Mouse (Mus musculus) myocyte (in vitro differentiated cells): ENCODE measurements around the gene B9d1. TPM values are rescaled to one million over a fixed set of nuclear protein-coding genes. Genes with fewer than 3 reads are reported as not detected.

Experiments used
- H3K27me3 ChIP-seq: one replicate; pipeline ENCODE4 v1.6.1; 2011; ENCODE audit not compliant: control insufficient read depth, insufficient read depth, insufficient read length
- H3K36me3 ChIP-seq: one replicate; pipeline ENCODE4 v1.6.1; 2011; ENCODE audit not compliant: control insufficient read depth, insufficient read depth
- H3K4me2 ChIP-seq: one replicate; pipeline ENCODE4 v1.6.1; 2011; ENCODE audit warnings: low read depth, control low read depth
- H3K4me3 ChIP-seq: one replicate; pipeline ENCODE4 v1.5.1; 2011; ENCODE audit warnings: mild to moderate bottlenecking, control low read depth, moderate library complexity
- H3K79me2 ChIP-seq: one replicate; pipeline ENCODE4 v1.6.1; 2011; ENCODE audit not compliant: control insufficient read depth, insufficient read depth
- H3ac ChIP-seq: one replicate; pipeline ENCODE4 v1.6.1; 2011; ENCODE audit not compliant: control insufficient read depth, insufficient read length
- CEBPB ChIP-seq: IDR thresholded peaks from 2 replicates; pipeline ENCODE4 v1.6.1; 2011; ENCODE audit warnings: mild to moderate bottlenecking, moderate library complexity; ENCODE audit not compliant: poor library complexity, insufficient read depth, severe bottlenecking
- E2F4 ChIP-seq: IDR thresholded peaks from one replicate; pipeline ENCODE4 v1.6.1; 2011; ENCODE audit warnings: mild to moderate bottlenecking, control low read depth, moderate library complexity; ENCODE audit not compliant: insufficient read depth
- MAX ChIP-seq: IDR thresholded peaks from one replicate; pipeline ENCODE4 v1.6.1; 2011; ENCODE audit warnings: low read depth, mild to moderate bottlenecking, control low read depth
- MYOD1 ChIP-seq, 3 experiments: IDR thresholded peaks; one replicate each; pipeline ENCODE4 v1.6.1; 2011; ENCODE audit warnings: control low read depth in 2 of 3, low read depth in 2 of 3, mild to moderate bottlenecking in 2 of 3, moderate library complexity in 1 of 3; ENCODE audit not compliant: insufficient read length in 2 of 3, control insufficient read depth in 1 of 3
- MYOG ChIP-seq, 3 experiments: IDR thresholded peaks; one replicate each; pipeline ENCODE4 v1.6.1; 2011; ENCODE audit warnings: control low read depth in 2 of 3, low read depth in 2 of 3, mild to moderate bottlenecking in 2 of 3; ENCODE audit not compliant: insufficient read length in 2 of 3, control insufficient read depth in 1 of 3, insufficient read depth in 1 of 3
- POLR2A ChIP-seq: IDR thresholded peaks from one replicate; pipeline ENCODE4 v1.6.1; 2011; ENCODE audit warnings: low read depth, mild to moderate bottlenecking, control low read depth, moderate library complexity; ENCODE audit not compliant: insufficient read length
- POLR2AphosphoS2 ChIP-seq: IDR thresholded peaks from one replicate; pipeline ENCODE4 v1.6.1; 2011; ENCODE audit warnings: low read depth, control low read depth; ENCODE audit not compliant: insufficient read length
- REST ChIP-seq: IDR thresholded peaks from one replicate; pipeline ENCODE4 v1.6.1; 2011; ENCODE audit warnings: mild to moderate bottlenecking, control low read depth, moderate library complexity; ENCODE audit not compliant: insufficient read depth, insufficient read length
- SRF ChIP-seq: IDR thresholded peaks from one replicate; pipeline ENCODE4 v1.6.1; 2011; ENCODE audit warnings: low read depth; ENCODE audit not compliant: control insufficient read depth, insufficient read length
- TCF12 ChIP-seq: IDR thresholded peaks from one replicate; pipeline ENCODE4 v1.6.1; 2011; ENCODE audit warnings: mild to moderate bottlenecking, control low read depth; ENCODE audit not compliant: poor library complexity, insufficient read depth, severe bottlenecking
- TCF3 ChIP-seq: IDR thresholded peaks from one replicate; pipeline ENCODE4 v1.6.1; 2011; ENCODE audit warnings: low read depth, control low read depth; ENCODE audit not compliant: insufficient read length
- USF1 ChIP-seq: IDR thresholded peaks from one replicate; pipeline ENCODE4 v1.6.1; 2011; ENCODE audit warnings: low read depth, mild to moderate bottlenecking, control low read depth, moderate library complexity
- polyA plus RNA-seq: library from polyadenylated mRNA; unstranded; fragments of >200 nt; fragmentation: generic; extraction: Trizol; gene quantifications from one replicate; pipeline ENCODE4 v1.2.1, GENCODE M21; 2012; ENCODE audit warnings: missing spikeins

Gene B9d1
- polyA plus RNA-seq, 1 experiment = 38.6 TPM

DNA sequence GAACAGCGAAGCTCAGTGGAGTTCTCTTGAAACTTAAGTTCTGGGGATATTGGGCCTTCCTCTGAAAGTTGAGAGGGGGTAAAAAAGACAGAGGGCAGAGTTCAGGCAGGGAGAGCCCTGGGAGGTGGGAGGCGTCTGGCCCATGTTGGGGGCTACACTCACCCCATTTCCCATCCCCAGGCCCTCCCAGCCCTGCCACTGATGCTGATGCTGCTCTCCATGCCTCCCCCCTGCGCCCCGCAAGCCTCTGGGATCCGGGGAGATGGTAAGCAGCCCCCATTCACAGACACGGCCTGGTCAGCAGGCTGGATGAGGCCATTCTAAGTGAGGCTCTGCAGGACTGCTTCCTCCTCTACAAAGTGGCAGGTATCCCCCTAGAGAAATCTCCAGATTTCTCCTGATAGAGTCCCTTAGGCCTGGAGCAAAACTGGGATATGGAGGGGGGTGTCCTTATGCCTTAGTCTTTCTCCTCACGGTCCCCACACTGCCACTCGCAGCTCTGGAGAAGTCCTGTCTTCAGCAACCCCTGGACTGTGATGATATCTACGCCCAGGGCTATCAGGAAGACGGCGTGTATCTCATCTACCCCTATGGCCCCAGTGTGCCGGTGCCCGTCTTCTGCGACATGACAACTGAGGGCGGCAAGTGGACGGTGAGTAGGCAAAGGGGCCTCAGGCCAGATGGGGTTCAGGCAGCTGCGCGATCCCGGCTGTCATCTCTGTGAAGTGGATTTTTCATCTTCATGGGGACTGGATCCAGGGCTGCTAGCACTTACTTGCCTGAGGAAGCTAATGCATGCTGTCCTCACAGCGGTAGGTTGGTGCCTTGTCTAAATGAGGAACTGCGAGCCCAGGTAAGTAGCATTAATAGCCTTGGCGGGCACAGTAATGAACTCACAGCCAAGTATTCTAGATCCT, 19.1 kb upstream of the B9d1 start:
- Histone ChIP-seq H3ac (no peak overlapping the region), H3K4me2 (no peak overlapping the region), H3K27me3 (no peaks in the 10 kb centered on the region), H3K36me3 (peaks cover 10% of the 10 kb centered on the region), H3K4me3 (no peak overlapping the region), H3K79me2 (no peaks in the 10 kb centered on the region)
- TF ChIP-seq MYOD1 (IDR thresholded peaks at IDR 0.05; ENCODE audit: control insufficient read depth in 1 of 3, insufficient read length in 2 of 3, low read depth in 2 of 3) (no peak), CEBPB (no peak), TCF3 (no peak), USF1 (no peak), POLR2AphosphoS2 (no peak), SRF (no peak), MYOG (IDR thresholded peaks at IDR 0.05; ENCODE audit: control insufficient read depth in 1 of 3, insufficient read depth in 1 of 3, insufficient read length in 2 of 3, low read depth in 2 of 3) (no peak), POLR2A (no peak), TCF12 (no peak), E2F4 (no peak), REST (no peak), MAX (no peak)

DNA sequence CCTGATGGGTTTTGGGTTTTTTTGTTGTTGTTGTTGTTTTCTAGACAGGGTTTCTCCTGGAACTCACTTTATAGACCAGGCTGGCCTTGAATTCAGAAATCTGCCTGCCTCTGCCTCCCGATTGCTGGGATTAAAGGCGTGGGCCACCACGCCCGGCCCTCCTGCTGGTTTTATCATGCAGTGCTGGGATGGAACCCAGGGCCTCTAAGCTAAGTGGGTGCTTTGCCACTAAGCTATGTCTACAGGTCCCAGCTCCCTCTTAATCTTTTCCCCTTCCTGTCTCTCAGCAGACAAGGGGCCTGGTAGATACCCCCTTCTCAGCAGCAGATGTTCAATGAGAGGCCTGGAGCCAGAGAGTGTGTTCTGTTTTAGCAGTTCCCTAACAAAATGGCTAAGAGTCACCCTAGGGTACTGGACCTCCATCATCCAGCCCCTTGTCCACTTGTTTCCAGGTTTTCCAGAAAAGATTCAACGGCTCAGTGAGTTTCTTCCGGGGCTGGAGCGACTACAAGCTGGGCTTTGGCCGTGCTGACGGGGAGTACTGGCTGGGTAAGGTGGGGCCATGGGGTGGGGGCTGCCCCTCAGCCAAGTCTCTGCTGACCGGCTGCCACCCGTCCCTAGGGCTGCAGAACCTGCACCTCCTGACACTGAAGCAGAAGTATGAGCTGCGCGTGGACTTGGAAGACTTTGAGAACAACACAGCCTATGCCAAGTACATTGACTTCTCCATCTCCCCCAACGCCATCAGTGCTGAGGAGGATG, 18.3 kb upstream of the B9d1 start:
- no peak for TF ChIP-seq TCF3
- TF ChIP-seq MYOD1 (IDR thresholded peaks at IDR 0.05; ENCODE audit: control insufficient read depth in 1 of 3, insufficient read length in 2 of 3, low read depth in 2 of 3) = no peak
- no peak for TF ChIP-seq SRF
- no peak for TF ChIP-seq POLR2A
- TF ChIP-seq TCF12 = no peak
- TF ChIP-seq MAX = no peak
- TF ChIP-seq REST = no peak
- no peak for TF ChIP-seq E2F4
- no peak for TF ChIP-seq USF1
- no peak for TF ChIP-seq MYOG (IDR thresholded peaks at IDR 0.05; ENCODE audit: control insufficient read depth in 1 of 3, insufficient read depth in 1 of 3, insufficient read length in 2 of 3, low read depth in 2 of 3)
- no peak for TF ChIP-seq POLR2AphosphoS2
- TF ChIP-seq CEBPB = no peak
- Histone ChIP-seq H3K4me3 (no peak overlapping the region), H3K27me3 (no peaks in the 10 kb centered on the region), H3K79me2 (no peaks in the 10 kb centered on the region), H3ac (no peak overlapping the region), H3K36me3 (peaks cover 10% of the 10 kb centered on the region), H3K4me2 (no peak overlapping the region)

DNA sequence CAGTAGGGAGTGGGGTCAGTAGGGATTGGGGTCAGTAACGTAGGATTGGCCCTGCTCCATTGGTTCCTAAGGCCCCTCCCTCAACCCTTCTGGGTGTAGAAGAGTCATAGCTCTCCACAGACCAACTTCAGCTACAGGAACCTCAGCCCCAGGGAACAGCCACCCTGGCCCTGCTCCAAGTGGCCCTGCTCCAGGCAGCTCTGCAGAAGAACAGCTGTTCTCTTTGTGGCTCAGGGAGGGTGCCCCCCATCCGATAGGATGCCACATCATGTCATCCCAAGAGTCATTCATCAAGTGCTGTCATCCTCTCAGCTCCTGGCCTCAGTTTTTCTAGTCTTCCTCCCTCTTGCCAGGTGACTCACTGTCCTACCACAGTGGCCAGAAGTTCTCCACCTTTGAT, 17.5 kb upstream of the B9d1 start:
- peaks cover 2% of the 10 kb centered on the region for H3K79me2 ChIP-seq
- no peak overlapping the region for H3ac ChIP-seq
- H3K4me2 ChIP-seq = peak overlapping the region; percentile 24
- no peak overlapping the region for H3K4me3 ChIP-seq
- H3K36me3 ChIP-seq = peaks cover 10% of the 10 kb centered on the region
- H3K27me3 ChIP-seq = no peaks in the 10 kb centered on the region
- TF ChIP-seq MAX (no peak), CEBPB (no peak), MYOG (IDR thresholded peaks at IDR 0.05; ENCODE audit: control insufficient read depth in 1 of 3, insufficient read depth in 1 of 3, insufficient read length in 2 of 3, low read depth in 2 of 3) (peak; percentile 67 to 98 (median 83)), POLR2A (peak; percentile 19), E2F4 (no peak), TCF3 (peak; percentile 49), REST (no peak), MYOD1 (IDR thresholded peaks at IDR 0.05; ENCODE audit: control insufficient read depth in 1 of 3, insufficient read length in 2 of 3, low read depth in 2 of 3) (peak; percentile 43 to 98 (median 88)), TCF12 (peak; percentile 65), SRF (no peak), POLR2AphosphoS2 (no peak), USF1 (no peak)

DNA sequence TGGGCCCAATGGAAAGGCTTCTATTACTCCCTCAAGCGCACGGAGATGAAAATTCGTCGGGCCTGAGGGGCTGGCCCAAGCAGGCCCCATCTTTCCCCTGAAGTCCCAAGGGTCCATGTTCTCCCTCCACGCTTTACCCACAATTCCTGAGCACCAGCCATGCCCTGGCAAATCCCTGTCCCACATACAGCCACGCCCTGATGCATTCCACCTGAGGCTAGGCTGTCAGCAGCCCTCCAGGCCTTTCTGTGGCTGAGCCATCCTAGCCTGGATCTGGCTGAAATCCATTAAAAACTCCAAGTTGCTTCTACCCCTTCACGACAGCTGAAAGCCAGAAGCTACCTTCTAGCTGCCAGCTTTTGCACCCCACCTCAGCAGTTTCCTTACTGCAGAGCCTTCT, 17.0 kb upstream of the B9d1 start:
- no peak overlapping the region for H3ac ChIP-seq
- peak overlapping the region; percentile 24 for H3K4me2 ChIP-seq
- H3K79me2 ChIP-seq = peaks cover 7% of the 10 kb centered on the region
- no peaks in the 10 kb centered on the region for H3K27me3 ChIP-seq
- peaks cover 10% of the 10 kb centered on the region for H3K36me3 ChIP-seq
- TF ChIP-seq REST = no peak
- TF ChIP-seq USF1 = no peak
- TF ChIP-seq POLR2A = no peak
- no peak for TF ChIP-seq TCF12
- no peak for TF ChIP-seq MAX
- TF ChIP-seq MYOG (IDR thresholded peaks at IDR 0.05; ENCODE audit: control insufficient read depth in 1 of 3, insufficient read depth in 1 of 3, insufficient read length in 2 of 3, low read depth in 2 of 3) = no peak
- H3K4me3 ChIP-seq = no peak overlapping the region
